Mouse (Mus musculus) adrenal gland, adult 18-20 months (tissue): ENCODE results near the gene Gpbp1. TPM values are rescaled to one million over a fixed set of nuclear protein-coding genes. Genes with fewer than 3 reads are reported as not detected.

Experiments used
- DNase-seq, 2 experiments: peaks; one replicate each; pipeline ENCODE4 v3.0.0; 2021 to 2022; ENCODE audit warnings: low spot score in 2 of 2
- total RNA-seq, 2 experiments: library from RNA; stranded (reverse); gene quantifications; 1 replicate in 1 of 2; 2 replicates in 1 of 2; pipeline ENCODE4 v1.2.3; 2021

The Gpbp1 gene
- total RNA-seq, 2 experiments from 2014 or later, result 93.7 to 98.4 TPM

- DNase-seq, result no peak
These were observed 19.2 kb downstream of the Gpbp1 start for GRCm38 (mm10) chr13:111470562-111471237.

DNA sequence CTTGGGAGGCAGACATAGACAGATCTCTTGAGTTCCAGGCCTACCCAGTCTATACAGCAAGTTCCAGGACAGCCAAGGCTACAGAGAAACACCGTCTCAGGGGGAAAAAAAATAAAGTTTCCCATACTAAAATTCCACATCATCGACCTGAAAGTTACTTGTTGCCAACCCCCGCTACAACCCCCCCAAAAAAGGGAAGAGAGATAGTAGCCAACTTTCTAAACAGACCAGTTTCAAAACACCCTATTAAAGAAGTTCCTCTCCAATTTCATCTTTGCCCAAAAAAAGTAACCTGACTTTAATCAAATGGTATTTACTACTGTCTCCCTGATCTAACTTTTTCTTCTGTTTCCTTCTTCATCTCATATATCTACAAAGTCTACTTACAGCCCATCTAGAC is 22.6 kb downstream of the Gpbp1 start:
- DNase-seq, result no peak

GRCm38 (mm10) chr13:111461424-111461823 is 28.5 kb downstream of the Gpbp1 start:
- no peak for DNase-seq

GRCm38 (mm10) chr13:111456790-111457189 is 33.1 kb downstream of the Gpbp1 start:
- DNase-seq, result no peak

DNA sequence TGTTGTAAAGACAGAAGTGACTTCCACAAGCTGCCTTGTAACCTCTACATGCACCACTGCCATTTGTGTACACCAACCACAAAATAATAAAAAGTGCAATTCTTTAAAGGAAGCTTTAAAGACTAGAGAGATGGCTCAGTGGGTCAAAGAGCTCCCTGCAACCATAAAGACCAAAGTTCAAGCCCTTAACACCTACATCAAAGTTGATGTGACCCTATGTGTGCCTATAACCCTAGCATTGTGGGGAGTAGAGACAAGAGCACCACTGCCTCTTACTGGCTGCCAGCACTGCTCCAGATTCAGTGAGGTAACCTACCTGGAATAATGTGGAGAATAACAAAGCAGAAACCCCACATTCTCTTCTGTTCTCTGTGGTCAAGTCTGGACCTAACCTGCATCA is 45.6 kb downstream of the Gpbp1 start:
- no peak for DNase-seq

DNA sequence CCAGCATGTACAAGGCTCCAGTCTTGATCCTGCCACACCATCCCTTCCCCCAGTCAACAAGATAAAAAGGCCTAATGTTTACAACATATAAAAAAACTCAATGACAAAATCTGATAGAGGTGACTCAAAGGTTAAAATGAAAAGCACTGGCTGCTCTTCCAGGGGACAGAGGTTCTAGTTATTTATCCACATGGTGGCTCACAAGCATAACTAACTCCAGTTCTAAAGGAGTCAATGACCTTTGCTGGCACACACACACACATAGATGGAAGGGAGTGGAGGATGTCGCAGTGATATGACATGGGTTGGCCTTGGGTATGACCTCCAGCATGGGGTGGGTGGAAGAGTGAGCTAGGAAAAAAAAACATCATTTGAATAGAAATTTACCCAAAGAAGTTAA is 58.7 kb downstream of the Gpbp1 start:
- DNase-seq, result peak in 1 of 2 experiments; percentile 22

GRCm38 (mm10) chr13:111421330-111421729 is 68.6 kb downstream of the Gpbp1 start:
- DNase-seq, result no peak

- DNase-seq, result no peak
These were observed 71.8 kb downstream of the Gpbp1 start for GRCm38 (mm10) chr13:111418087-111418486.

GRCm38 (mm10) chr13:111413156-111413555 is 76.8 kb downstream of the Gpbp1 start:
- peak; percentile 60 to 68 for DNase-seq

DNA sequence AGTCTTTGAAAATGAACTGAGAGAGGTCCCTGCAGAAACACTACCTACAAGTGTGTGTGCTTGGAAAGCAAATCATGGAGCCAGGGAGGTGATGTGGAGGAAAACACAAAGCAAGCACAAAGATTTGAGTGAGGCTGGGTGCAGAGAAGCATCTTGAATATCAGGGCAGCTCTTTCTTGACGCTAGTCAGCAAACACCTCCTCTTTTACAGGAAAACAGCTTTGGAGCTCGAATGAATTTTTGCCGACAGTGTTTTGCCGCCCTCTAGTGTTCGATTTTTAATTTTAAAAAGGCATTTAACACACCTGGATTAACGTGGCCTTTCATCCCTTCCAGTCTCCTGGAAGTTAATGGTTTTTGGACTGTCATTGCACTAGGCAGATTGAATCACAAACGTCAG is 79.1 kb downstream of the Gpbp1 start:
- no peak for DNase-seq

GRCm38 (mm10) chr13:111406859-111407389 is 83.0 kb downstream of the Gpbp1 start:
- no peak for DNase-seq

GRCm38 (mm10) chr13:111405956-111406355 is 84.0 kb downstream of the Gpbp1 start:
- no peak for DNase-seq

DNA sequence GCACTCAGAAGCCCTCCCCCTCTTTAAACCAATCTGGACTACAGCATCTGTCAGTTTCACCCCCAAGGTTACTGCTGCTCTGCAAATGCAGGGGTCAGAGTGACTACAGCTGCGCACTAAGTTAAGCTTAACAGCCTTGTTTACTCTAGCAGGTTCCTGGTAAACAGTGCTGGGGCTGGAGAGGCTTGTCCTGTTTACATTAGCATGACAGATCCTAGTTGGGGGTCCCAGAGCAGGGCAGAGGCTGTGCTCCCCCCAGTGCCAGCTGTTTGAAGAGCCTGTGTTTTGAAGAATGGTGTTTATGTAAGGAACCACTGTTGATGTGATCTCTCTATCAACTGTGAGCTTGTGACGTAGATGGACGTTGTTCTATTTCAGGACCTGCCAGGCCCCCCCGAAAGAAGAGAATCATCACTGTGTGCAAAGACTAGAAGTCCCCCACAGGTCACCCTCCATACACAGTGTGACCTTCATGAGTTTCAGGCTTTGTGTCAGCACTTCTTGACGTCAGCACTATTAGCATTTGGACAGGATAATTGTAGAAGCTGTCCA is 92.2 kb downstream of the Gpbp1 start:
- no peak for DNase-seq

- DNase-seq, result no peak
These were observed 92.8 kb downstream of the Gpbp1 start for GRCm38 (mm10) chr13:111397061-111397460.

- DNase-seq, result no peak
These were observed 94.4 kb downstream of the Gpbp1 start for GRCm38 (mm10) chr13:111395528-111395927.

GRCm38 (mm10) chr13:111394904-111395303 is 95.0 kb downstream of the Gpbp1 start:
- no peak for DNase-seq

- no peak for DNase-seq
These were observed 95.6 kb downstream of the Gpbp1 start for GRCm38 (mm10) chr13:111394341-111394740.

DNA sequence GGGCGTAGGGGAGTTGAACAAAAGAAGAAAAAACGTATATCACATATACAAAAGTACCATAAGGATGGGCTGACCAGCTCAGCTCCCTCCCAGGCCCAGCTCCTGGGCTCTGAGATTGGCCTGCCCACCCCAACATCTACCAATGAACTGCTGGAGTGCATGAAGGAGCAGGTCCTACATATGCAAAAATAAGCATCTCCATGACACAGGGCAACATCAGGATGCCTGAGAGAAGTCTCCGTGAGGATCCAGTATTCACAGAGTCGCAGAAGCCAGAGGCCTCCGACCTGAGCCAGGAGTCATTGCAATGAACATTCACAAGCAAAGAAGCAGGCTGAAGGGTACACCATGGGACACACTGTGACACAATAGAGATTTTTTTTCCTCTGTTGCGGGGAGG is 96.5 kb downstream of the Gpbp1 start:
- DNase-seq, result no peak

DNA sequence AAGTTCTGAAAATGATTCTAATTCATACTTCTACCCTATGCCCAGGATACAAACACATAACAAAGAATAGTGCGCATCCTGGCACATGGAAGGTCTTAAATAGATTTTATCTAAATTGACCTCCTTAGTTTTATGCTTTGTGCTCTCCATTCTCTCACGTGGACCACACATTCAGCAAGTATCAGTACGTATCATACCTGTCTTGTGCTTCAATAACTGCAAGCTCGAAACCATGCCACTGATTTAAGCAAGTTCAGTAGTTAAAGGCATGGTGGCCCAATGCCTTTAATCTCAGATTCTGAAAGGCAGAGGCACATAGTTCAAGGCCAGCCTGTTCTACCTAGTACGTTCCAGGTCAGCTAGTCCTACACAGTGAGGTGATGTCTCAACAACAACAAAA is 98.5 kb downstream of the Gpbp1 start:
- DNase-seq, result no peak

DNA sequence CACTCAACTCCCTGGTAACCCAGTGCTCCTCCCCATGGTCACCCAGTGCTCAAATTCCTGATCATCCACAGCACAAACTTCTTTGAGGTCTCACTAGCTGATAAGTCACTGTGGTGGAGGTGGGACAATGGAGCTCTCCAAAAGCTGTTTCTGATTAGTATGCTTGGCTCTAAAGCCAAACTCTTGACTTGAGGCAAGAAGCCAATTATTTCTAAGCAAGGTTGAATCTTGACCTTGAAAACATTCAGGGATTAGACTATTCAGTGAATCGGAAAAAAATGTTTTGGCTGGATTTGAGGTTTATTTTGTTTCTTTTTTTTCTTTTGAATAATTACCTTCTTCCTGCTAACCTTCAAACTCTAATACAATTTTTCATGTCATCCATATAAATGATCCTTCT is 98.9 kb downstream of the Gpbp1 start:
- no peak for DNase-seq

DNA sequence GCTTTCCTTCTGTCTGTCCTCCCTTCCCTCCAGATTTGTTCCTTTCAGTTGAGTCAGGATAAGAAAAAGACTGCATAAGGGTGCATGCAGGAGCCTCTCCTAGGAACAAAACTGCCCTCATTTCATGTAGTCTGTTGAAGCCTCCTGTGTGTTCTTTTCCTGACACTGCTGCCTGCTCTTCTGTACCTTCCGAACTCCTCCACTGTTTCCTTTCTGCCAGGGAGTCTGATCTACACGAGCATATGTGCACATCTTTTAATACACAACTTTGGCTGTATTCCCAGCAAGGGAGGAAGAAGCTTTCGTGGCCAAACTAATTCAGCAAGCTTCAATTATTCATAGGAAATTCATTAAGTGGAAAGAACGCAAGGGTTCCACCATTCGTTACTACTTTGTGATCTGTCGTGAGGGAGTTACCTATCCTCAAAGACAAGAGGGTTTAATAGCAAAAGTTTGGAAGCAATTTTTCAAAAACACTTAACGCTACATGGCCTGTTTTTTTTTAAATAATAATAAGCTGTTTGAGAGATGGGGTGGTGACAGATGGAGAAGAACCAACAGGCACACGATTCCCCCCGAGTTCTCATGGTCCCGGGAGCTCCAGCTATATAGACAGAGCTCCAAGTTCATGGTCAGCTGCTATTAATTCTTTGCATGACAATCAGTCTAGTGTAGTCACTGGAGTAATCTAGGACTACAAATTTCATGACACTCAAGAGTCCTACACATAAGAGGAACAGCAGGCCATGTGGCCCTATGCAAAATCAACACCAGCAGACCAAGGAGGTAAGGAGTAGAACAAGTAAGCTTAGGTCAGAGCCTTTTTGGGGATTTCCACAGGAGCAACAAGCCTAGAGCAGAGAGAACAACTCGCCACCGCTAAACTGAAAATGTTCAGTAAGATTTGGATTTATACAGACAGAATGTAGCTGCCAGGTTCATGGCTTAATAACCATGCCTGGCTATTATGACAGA is 105.6 kb downstream of the Gpbp1 start:
- no peak for DNase-seq
